Mouse (Mus musculus) G1E (cell line): ENCODE measurements around the gene 1190005I06Rik.

Experiments
- CTCF ChIP-seq: IDR thresholded peaks from 2 replicates; pipeline ENCODE4 v1.5.1; 2012; ENCODE audit warnings: low read depth, low read length, inconsistent platforms, mixed read lengths
- GATA1 ChIP-seq: IDR thresholded peaks from 2 replicates; pipeline ENCODE4 v1.6.1; 2012; ENCODE audit warnings: borderline replicate concordance, low read length, inconsistent platforms, mixed read lengths
- GATA2 ChIP-seq: IDR thresholded peaks from 2 replicates; pipeline ENCODE4 v1.6.1; 2012; ENCODE audit warnings: low read depth, low read length, inconsistent platforms, borderline replicate concordance
- POLR2AphosphoS5 ChIP-seq: IDR thresholded peaks from 2 replicates; pipeline ENCODE4 v1.6.1; 2012; ENCODE audit warnings: low read depth, low read length, inconsistent platforms; ENCODE audit not compliant: insufficient replicate concordance
- TAL1 ChIP-seq: conservative IDR thresholded peaks from 2 replicates; pipeline ENCODE4 v1.6.1; 2012; ENCODE audit warnings: low read depth, low read length, inconsistent platforms, mixed read lengths

GRCm38 (mm10) chr8:120678447-120678846 is 31.0 kb upstream of the 1190005I06Rik start:
- no peak for TF ChIP-seq POLR2AphosphoS5
- peak; percentile 62 for TF ChIP-seq CTCF
- no peak for TF ChIP-seq GATA1
- TF ChIP-seq TAL1: no peak
- no peak for TF ChIP-seq GATA2
